Mouse (Mus musculus): ENCODE measurements around the gene Abcg1. TPM values are rescaled to one million over a fixed set of nuclear protein-coding genes. Genes with fewer than 3 reads are reported as not detected.

The Abcg1 gene
- polyA plus RNA-seq, 1 experiment from 2014 or later: 5.4 TPM

DNA sequence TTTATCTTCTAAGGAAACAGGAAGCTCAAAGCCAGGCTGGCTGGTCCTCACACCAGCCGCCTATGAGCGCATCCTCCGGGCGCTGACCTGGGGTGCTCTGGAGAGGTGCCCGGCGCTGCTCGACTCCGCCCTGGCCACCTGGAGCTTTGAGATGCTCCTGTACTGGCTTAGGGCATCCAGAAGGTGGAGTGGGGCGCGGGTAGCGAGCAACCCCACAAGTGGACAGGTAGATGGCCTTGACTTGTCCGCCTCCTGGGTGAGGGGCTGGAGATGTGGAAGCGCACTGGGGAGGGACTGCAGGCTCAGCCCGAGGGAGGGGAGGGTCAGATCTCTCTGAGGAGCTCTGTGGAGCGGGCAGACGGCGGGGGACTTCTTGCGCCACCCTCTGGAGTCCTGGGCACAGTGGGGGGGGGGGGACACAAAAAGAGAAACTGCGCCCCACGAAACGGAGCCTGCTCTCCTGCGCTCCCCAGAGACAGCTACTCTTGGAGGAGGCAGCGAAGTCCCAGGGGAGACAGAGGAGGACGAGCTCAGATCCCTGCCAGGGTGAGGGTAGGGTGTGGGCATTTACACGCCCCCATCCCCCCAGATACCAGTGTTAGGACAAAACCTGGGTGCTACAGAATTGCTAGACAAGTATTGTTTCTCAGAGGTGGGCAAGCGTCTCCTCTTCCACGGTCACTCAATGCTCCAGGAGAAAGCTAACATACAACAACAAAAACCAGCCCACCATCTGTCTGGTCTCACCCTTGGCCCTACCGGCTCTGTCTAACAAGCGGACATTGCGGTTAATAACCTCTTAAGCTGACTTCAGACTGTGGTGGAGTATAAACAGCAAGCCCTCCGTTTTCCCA is 643 bp downstream of the Abcg1 start:
- 1% methylated on average over 31 of the region's 31 CpGs for WGBS (ENCODE audit: insufficient replicate concordance)
- ATAC-seq: no peak
- Histone ChIP-seq H3K9ac (peak overlapping the region; percentile 57), H3K36me3 (no peaks in the 10 kb centered on the region), H3K27ac (peak overlapping the region; percentile 1; the same call in 1 of the 2 replicates), H3K9me3 (replicated peaks) (peaks cover 7% of the 10 kb centered on the region), H3K4me1 (peaks cover 54% of the 10 kb centered on the region), H3K4me2 (peak overlapping the region; percentile 86), H3K4me3 (peak overlapping the region; percentile 58), H3K27me3 (replicated peaks) (peaks cover 50% of the 10 kb centered on the region)

DNA sequence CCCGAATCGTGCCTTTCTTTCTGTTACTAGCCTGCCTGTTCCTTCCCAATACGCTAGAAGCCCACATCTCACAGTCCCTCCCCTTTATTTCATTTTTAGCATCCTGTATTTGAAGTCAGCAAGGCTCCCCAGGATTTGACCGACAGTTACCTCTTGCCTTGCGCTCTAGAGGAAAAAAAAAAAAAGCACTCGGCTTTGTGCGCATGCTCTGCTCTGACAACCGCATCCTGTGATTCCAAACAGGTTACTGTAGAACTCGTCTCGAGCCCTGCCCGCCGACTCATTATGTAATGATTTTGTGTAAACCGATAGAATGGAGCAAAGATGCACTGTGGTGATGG is 1.2 kb downstream of the Abcg1 start:
- 0 out of 2 replicates have a peak overlapping the region, but pooled peaks have one; percentile 57 for H3K9ac ChIP-seq
- no peaks in the 10 kb centered on the region for H3K36me3 ChIP-seq
- peaks cover 50% of the 10 kb centered on the region for H3K27me3 ChIP-seq (replicated peaks)
- no peak for ATAC-seq
- peaks cover 57% of the 10 kb centered on the region for H3K4me1 ChIP-seq
- peak overlapping the region; percentile 86 for H3K4me2 ChIP-seq
- peaks cover 1% of the 10 kb centered on the region for H3K9me3 ChIP-seq (replicated peaks)
- H3K27ac ChIP-seq: no peak overlapping the region
- H3K4me3 ChIP-seq: peak overlapping the region; percentile 58
- WGBS (ENCODE audit: insufficient replicate concordance): under 1% methylated on average over 13 of the region's 13 CpGs

DNA sequence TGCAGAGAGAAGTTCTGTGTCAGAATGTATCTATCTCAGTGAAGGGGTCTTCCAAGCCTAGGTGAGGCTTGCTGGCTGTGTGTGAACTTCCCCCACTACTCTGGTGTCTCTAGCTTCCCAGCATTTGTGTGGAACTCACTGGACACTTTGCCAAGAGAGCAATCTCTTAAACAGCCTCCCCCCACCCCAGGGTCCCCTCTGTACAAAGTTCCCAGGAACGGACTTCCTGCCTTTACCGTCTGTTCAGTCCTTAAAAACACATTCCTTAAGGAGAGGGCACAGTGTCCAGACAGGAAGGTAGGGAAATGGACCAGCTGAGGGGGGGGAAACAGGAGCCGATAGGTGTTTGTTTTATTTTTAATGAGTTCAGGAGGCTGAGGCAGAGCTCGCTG is 2.7 kb downstream of the Abcg1 start:
- no peak overlapping the region for H3K4me3 ChIP-seq
- no peaks in the 10 kb centered on the region for H3K36me3 ChIP-seq
- no peaks in the 10 kb centered on the region for H3K9me3 ChIP-seq (replicated peaks)
- peaks cover 64% of the 10 kb centered on the region for H3K4me1 ChIP-seq
- no peak for ATAC-seq
- WGBS (ENCODE audit: insufficient replicate concordance): 52% methylated on average over 4 of the region's 4 CpGs
- no peak overlapping the region for H3K9ac ChIP-seq
- peak overlapping the region; percentile 49 for H3K4me2 ChIP-seq
- peaks cover 50% of the 10 kb centered on the region for H3K27me3 ChIP-seq (replicated peaks)
- peak overlapping the region; percentile 68; the same call in 1 of the 2 replicates for H3K27ac ChIP-seq

DNA sequence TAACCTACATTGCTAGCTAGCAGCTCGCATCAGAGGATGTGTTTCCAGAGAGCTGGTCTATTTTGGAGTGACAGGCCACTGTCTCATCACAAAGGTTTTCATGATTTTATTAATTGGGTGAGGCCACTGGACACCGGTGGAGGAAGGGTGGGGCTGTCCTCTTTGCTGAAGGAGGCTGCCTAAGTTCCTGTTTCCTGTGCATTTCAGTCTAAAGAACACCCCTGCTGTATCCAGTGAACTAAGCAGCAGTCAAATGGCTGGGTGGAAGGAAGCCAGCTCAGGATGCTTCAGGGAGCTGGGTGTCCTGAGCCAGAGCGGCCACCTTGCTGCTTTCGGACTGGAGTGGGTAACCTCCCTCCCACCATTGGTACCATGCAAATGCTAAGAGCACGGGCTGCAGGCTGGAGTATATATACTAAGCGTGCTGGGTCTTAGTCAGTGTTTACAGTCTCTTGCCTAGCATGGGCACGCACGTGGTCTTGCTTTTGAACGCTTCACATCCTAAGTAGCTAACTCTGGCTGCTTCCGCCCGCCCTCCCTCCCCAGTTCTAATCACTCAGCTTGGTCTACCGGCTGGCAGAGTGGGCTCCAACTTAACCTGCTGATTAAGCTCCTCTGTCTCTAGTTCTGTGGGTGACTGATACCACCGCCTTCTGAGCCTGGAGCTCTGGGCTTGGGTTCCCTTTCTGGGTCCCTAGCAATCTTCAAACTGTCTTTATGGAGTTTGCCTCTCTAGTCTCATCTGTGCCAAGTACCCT is 3.3 kb downstream of the Abcg1 start:
- H3K4me1 ChIP-seq: peaks cover 64% of the 10 kb centered on the region

DNA sequence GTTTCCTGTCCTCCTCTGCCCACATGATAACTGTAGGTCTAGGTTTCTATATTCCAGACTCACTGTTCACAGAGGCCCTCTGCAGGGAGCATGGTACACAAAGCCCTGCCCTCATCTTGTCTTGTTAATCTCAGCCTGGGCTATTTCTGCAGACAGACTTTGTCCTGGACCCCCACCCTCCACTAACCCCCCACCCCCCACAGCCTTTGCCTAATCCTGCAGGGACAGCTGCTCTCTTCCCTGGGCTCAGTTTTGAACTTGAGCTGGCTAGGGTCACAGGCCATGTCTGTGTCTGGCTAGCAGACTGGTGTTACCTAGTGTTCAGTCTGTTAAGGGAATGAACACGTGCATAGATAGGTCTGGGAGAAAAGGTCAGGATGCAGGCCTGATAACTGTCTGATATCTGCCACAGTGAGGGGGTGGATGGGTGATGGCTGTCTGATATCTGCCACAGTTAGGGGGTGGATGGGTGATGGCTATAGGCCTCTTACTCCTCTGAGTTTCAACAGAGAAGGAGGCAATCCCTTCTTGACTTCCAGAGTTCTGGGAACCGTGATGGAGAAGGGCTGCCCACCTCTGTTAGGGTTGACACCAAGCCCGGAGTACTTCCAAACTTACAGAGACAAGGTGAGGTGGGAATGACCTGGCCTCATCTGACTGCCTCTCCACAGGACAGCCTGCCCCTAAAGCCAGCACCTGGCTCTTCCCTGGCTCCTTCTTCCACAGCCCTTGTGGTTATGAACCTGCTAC is 4.0 kb downstream of the Abcg1 start:
- Histone ChIP-seq H3K9me3 (replicated peaks) (no peaks in the 10 kb centered on the region), H3K4me3 (no peak overlapping the region), H3K4me2 (peak overlapping the region; percentile 49), H3K27ac (peak overlapping the region; percentile 68; the same call in 1 of the 2 replicates), H3K9ac (peak overlapping the region; percentile 29; the same call in 1 of the 2 replicates), H3K4me1 (peaks cover 64% of the 10 kb centered on the region), H3K36me3 (no peaks in the 10 kb centered on the region), H3K27me3 (replicated peaks) (peaks cover 43% of the 10 kb centered on the region)
- ATAC-seq: 0 out of 2 replicates have a peak, but pooled peaks have one; percentile 8
- 58% methylated on average over 3 of the region's 3 CpGs for WGBS (ENCODE audit: insufficient replicate concordance)

More for the DNA sequence above, 3.3 kb downstream of the Abcg1 start:
- Histone ChIP-seq H3K9ac (peak overlapping the region; percentile 40; the same call in 1 of the 2 replicates), H3K27me3 (replicated peaks) (peaks cover 46% of the 10 kb centered on the region), H3K4me2 (peak overlapping the region; percentile 49), H3K27ac (peak overlapping the region; percentile 68), H3K36me3 (no peaks in the 10 kb centered on the region), H3K4me3 (no peak overlapping the region), H3K9me3 (replicated peaks) (no peaks in the 10 kb centered on the region)
- ATAC-seq: peak; percentile 67
- whole genome bisulfite sequencing (ENCODE audit: insufficient replicate concordance): 18% methylated on average over 13 of the region's 13 CpGs

DNA sequence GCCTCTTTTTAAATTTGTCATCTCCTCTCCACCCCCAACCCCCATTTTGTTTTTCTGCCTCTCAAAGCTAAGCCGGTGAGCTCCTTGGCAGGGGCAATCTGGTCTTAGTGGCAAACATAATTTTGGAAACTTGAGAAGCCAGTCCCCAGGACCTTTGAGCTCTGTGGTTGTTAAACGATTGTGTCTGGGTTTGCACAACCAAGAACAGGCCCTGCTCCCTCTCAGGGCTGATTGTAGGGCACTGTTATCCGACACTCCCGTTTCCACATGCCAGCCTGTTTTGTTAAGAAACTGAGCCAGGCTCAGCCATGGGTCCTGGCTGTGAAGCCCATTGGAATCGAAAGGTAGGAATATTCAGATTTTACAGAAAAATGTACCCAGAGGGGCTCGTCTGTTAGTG is 8.6 kb downstream of the Abcg1 start:
- no peak overlapping the region for H3K4me3 ChIP-seq
- H3K4me1 ChIP-seq: peaks cover 54% of the 10 kb centered on the region
- H3K27ac ChIP-seq: no peak overlapping the region
- no peaks in the 10 kb centered on the region; the same call in 1 of the 2 replicates for H3K27me3 ChIP-seq (replicated peaks)
- no peaks in the 10 kb centered on the region for H3K9me3 ChIP-seq (replicated peaks)
- 70% methylated on average over 6 of the region's 6 CpGs for WGBS (ENCODE audit: insufficient replicate concordance)
- no peak overlapping the region for H3K9ac ChIP-seq
- no peaks in the 10 kb centered on the region for H3K36me3 ChIP-seq
- ATAC-seq: no peak
- no peak overlapping the region for H3K4me2 ChIP-seq

DNA sequence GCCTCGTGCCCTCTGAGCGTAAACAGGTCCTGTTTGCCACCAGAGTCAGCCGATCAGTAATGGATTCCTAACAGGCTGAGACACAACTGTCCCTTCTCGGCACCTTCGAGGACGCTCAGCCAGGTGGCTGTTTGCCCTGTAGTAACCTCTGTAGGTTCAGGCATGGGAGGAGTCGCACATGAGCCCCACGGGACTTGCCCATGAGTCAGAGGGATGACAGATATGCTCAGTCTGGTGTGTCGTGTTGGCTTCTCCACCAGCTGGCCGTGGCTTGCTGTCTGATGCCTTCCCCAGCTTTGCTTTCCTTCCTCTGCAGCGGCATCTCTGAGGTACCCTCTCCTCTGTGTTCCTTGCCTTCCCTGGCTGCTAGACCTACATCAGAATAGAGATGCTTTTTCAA is 9.6 kb downstream of the Abcg1 start:
- H3K4me1 ChIP-seq: peaks cover 54% of the 10 kb centered on the region
- no peaks in the 10 kb centered on the region for H3K36me3 ChIP-seq
- no peaks in the 10 kb centered on the region; the same call in 1 of the 2 replicates for H3K27me3 ChIP-seq (replicated peaks)
- WGBS (ENCODE audit: insufficient replicate concordance): 62% methylated on average over 11 of the region's 11 CpGs
- no peak for ATAC-seq
- H3K4me2 ChIP-seq: no peak overlapping the region
- H3K9me3 ChIP-seq (replicated peaks): no peaks in the 10 kb centered on the region
- H3K9ac ChIP-seq: no peak overlapping the region
- H3K27ac ChIP-seq: no peak overlapping the region
- H3K4me3 ChIP-seq: no peak overlapping the region

DNA sequence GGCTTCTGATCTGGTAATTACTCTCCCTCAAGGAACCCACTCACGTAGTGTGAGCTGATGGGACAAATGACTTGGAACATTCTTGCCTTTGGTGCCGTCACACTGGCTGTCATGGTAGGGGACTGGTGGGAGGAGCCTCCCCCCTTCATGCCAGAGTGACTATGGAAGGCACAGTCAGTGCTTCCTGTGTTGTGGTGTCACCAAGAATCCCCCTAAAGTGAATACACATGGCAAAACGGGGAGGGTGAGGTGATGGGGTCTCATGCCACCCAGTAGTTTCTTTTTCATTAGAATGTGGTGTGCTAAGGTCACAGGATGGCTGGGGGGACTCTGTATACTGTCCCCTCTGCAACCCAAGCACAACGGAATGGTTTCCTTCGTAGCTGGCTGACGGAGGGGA is 11.6 kb downstream of the Abcg1 start:
- ATAC-seq: no peak
- 0 out of 2 replicates have a peak overlapping the region, but pooled peaks have one; percentile 5 for H3K9ac ChIP-seq
- no peak overlapping the region for H3K27ac ChIP-seq
- H3K27me3 ChIP-seq (replicated peaks): no peaks in the 10 kb centered on the region; the same call in 1 of the 2 replicates
- no peaks in the 10 kb centered on the region for H3K9me3 ChIP-seq (replicated peaks)
- no peak overlapping the region for H3K4me3 ChIP-seq
- H3K4me1 ChIP-seq: peaks cover 66% of the 10 kb centered on the region
- H3K36me3 ChIP-seq: no peaks in the 10 kb centered on the region
- H3K4me2 ChIP-seq: no peak overlapping the region
- 73% methylated on average over 6 of the region's 6 CpGs for WGBS (ENCODE audit: insufficient replicate concordance)

DNA sequence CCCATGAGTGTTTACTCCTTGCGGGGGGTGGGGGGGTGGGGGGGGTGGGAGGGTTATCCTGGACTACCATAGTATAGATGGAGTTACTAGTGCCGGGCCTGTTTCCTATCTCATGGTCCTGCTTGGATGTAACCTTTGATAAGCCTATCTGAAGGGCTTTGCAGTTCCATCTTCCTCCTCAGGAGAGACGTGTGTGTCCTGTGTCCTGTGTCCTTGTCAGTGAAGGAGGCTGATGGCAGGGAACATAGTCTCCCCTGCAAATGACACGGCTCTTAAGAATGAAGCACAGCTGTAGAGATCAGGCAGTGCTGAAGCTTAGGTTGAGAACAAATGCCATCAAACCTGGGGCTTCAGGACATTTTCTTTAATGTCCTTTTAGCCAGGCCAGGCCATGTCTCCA is 12.4 kb downstream of the Abcg1 start:
- Histone ChIP-seq H3K27me3 (replicated peaks) (no peaks in the 10 kb centered on the region; the same call in 1 of the 2 replicates), H3K4me2 (no peak overlapping the region), H3K36me3 (no peaks in the 10 kb centered on the region), H3K27ac (0 out of 2 replicates have a peak overlapping the region, but pooled peaks have one; percentile 2), H3K4me1 (peaks cover 70% of the 10 kb centered on the region), H3K9me3 (replicated peaks) (no peaks in the 10 kb centered on the region), H3K9ac (no peak overlapping the region), H3K4me3 (no peak overlapping the region)
- peak; percentile 11; the same call in 1 of the 2 replicates for ATAC-seq
- WGBS (ENCODE audit: insufficient replicate concordance): 22% methylated on average over 4 of the region's 4 CpGs

DNA sequence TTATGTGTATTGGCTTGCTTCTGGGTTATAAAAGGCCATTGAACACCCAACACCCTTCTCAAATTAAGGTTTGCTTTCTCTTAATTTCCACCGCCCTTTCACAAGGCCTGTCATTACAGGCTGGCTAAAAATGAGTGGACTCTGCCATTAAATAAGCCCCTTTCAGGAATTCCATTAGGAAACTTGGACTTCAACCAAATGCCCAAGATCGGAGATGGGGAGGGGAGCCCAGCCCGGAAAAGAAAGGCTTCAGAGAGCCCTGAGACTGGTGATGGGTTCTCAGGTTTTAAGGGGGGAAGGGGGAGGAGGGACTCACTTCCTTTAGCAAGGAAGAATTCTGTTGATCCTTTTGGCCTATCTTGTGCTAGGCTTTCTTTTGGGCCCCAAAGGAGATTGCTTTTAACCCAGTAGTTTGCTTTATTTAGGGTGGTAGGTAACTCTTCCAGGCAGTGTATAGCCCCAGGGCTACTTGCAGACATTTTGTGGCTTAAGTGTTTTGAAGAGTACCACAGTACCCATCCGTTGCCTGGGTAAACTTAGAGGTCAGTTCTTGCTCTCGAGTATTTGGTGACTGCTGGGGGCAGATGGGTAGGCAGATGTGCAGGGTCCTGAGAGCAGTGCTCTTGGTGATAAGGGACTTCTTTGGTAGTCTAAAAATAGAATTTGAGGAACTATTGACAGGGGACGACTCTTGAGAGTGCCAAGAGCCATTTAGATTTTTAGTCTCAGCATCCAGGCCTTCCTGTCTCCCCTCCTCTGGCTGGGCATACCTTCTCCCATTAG is 13.1 kb downstream of the Abcg1 start:
- Histone ChIP-seq H3K27me3 (replicated peaks) (no peaks in the 10 kb centered on the region; the same call in 1 of the 2 replicates), H3K9ac (peak overlapping the region; percentile 15), H3K4me2 (peak overlapping the region; percentile 35), H3K36me3 (no peaks in the 10 kb centered on the region), H3K4me1 (peaks cover 78% of the 10 kb centered on the region), H3K27ac (peak overlapping the region; percentile 67; the same call in 1 of the 2 replicates), H3K9me3 (replicated peaks) (no peaks in the 10 kb centered on the region), H3K4me3 (no peak overlapping the region)
- ATAC-seq: peak; percentile 26
- WGBS (ENCODE audit: insufficient replicate concordance): 20% methylated on average over 6 of the region's 6 CpGs
